Mouse (Mus musculus) C2C12 (cell line): Measurements from ENCODE around the gene Lsamp.

Source experiments
- CTCF ChIP-seq: IDR thresholded peaks from one replicate; pipeline ENCODE4 v1.5.1; 2011; ENCODE audit not compliant: control insufficient read depth, insufficient read depth, insufficient read length
- MAX ChIP-seq: IDR thresholded peaks from one replicate; pipeline ENCODE4 v1.6.1; 2011; ENCODE audit warnings: mild to moderate bottlenecking, control low read depth
- USF1 ChIP-seq: IDR thresholded peaks from one replicate; pipeline ENCODE4 v1.6.1; 2011; ENCODE audit warnings: low read depth, mild to moderate bottlenecking, control low read depth, moderate library complexity

DNA sequence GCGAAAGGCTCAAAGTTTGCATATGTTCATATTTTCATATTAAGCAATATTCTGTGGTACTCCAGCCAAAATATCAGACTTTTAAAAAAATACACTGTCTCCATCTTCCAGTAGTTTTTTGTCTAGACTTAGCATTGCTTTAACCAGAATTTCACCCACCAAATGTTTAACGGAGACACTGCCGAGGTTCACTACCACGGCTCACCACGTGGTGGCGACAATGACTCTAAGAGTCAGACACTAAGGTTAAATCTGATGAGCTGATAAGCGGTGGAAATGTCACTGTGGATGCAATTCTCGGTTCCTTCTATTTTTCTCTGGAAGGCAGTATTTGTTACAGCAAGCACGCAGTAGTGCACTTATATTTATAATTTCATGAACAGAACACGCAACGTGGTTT lies 2188.3 kb downstream of the Lsamp start:
- peak; percentile 17 for TF ChIP-seq USF1
- TF ChIP-seq CTCF = no peak
- peak; percentile 19 for TF ChIP-seq MAX
